Mouse (Mus musculus): Measurements from ENCODE around the gene Tiprl.

Gene Tiprl

DNA sequence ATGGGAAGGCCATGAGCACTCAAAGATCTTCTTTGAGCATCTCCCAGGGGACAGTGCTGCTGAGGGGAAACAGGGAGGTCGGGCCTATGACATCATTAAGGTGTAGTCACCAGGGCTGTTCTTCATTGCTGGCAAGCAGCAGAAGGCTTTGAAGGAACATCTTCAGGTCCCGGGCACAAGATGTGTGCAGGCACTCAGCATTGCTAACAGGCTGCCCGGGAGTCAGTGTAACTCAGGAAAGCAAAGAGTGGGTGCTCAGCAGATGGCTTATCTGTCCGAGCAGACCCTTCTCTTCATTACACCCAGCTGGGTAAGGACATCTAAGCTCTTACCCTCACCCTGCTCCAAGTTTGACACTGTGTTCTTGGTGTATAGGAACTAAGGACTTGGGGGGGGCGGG, 57.5 kb downstream of the Tiprl start:
- DNase-seq (ENCODE audit: inconsistent age in 2 of 2, low spot score in 1 of 2): no peak

DNA sequence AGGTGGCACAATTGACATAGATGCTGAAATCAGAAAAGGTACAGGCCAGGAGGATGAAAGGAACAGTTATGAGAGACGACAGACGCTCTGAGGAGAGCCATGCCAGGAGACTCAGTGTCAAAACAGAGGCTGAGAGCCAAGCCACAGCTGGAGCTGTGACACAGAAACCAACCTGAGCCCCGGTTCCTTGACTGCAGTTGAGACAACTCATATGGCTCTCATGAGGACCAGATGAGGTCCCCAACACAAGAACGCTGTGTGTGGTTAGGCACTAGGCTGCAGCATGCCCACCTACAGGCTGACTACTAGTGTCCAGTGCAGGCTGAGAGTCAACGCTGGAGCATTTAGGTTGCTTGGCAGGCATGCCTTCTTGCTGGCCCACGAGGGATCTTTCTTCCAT, 58.7 kb downstream of the Tiprl start:
- DNase-seq (ENCODE audit: inconsistent age in 2 of 2, low spot score in 1 of 2): no peak

DNA sequence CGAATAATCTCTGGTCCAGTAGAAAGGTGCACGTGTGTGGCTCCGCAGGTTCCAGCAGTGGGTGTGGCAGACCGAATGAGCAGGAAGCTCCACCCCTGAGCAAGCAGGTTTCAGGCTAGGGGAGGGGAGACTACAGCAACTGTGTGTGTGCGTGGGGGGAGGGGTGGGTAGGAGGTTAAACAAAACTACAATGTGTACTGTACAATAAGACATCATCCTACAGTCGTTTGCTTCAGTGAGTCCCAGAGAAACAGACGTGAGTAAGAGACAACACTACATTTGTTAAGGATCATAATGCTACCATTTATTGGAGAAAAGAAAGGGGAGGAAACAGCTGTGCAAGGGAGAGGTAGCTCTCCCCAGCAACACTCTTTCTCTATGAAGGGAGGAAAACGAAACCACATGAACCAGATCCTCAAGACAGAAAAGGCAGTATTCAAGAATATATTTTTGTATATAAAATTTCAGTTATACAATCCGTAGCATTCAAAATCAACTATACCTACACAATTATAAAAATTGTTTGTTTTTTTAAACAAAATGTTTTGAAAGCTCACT, 62.7 kb downstream of the Tiprl start:
- no peak for DNase-seq (ENCODE audit: inconsistent age in 2 of 2, low spot score in 1 of 2)

DNA sequence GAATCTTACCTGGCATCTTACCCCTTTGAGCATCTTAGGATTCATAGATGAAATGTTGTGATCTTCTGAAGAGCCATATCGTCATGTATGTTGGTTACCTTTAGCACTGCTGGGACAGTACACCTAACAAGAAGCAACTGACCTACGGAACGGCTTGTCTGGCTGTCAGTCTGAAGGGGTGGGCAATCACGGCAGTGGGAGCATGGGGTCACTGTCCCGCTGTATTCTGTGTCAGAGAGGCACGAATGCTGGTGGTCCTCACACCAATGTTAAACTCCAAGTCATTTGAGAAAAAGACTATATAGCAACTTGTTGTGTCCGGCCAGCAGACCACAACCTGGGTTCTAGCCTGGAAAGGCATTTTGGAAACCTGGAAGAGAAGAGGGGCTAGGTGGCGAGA, 65.5 kb downstream of the Tiprl start:
- DNase-seq (ENCODE audit: inconsistent age in 2 of 2, low spot score in 1 of 2): no peak

DNA sequence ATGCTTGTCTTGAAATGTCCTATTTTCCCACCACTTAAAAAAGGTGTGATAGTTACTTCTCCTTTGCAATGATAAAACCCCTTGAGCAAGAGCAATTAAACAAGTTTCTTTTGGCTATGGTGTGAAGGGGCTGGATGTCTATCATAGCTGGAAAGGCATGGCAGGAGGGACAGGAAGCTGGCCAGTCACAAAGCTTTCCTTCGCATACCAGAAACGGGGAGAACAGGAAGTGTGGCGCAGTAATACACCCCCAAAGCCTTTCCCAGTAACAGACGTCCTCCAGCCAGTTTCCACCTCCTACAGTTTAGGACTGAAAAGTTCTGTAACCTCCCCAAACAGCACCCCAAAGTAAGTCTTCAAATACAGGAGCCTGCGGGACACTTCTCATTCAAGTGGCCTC, 66.6 kb downstream of the Tiprl start:
- no peak for DNase-seq (ENCODE audit: inconsistent age in 2 of 2, low spot score in 1 of 2)

DNA sequence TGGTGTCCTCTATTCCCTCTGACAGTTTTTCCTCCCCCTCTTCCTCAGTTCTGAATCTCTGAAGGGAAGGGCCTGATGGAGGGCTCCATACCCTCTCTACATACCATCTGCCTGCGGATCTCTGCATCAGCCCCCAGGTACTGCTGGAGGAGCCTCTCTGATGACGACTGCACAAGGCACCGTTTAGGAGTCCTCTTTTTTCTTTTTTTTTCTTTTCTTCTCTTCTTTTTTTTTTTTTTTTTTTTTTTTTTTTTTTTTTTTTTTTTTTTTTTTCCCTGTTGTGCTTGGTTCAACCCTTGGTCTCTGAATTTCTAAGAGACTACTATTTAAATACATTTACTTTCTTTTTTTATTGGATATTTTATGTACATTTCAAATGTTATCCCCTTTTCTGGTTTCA, 67.3 kb downstream of the Tiprl start:
- DNase-seq (ENCODE audit: inconsistent age in 2 of 2, low spot score in 1 of 2): no peak

DNA sequence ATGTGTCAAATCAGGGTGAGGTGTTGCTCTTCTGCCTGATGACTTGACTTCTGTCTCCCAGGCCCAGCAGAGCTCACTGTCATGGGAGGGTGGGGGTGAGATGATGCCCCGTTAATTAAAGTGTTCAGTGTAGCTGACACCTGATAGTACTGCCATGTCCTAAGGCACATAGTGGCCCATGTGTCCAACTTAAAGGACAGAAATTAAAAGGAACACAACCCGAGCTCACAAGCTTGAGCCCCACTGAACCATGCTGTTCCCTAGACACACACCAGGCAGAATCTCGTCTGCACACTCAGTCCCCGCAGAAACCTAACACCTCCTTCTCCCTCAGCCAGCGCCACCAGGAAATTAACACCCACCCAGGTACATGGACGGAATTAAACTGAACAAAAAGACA, 71.9 kb downstream of the Tiprl start:
- no peak for DNase-seq (ENCODE audit: inconsistent age in 2 of 2, low spot score in 1 of 2)
